Mouse (Mus musculus): ENCODE measurements around the gene Slc12a5.

Slc12a5 gene

GRCm38 (mm10) chr2:164960716-164961441 is at the start of gene Slc12a5:
TSS of gene Slc12a5 (plus strand) at chr2:164960802.
- DNase-seq, result peak; percentile 79

- peak; percentile 94 for DNase-seq
These were observed 49.2 kb upstream of the Slc12a5 start, which contains the start of gene Zfp335 for GRCm38 (mm10) chr2:164911086-164912048. TSS of gene Zfp335 (minus strand) at chr2:164911757.

- no peak for DNase-seq
These were observed 48.5 kb upstream of the Slc12a5 start for GRCm38 (mm10) chr2:164912151-164912550.

GRCm38 (mm10) chr2:164912749-164913427 is 47.7 kb upstream of the Slc12a5 start:
- DNase-seq, result no peak

- no peak for DNase-seq
These were observed 47.2 kb upstream of the Slc12a5 start for GRCm38 (mm10) chr2:164913428-164913786.

GRCm38 (mm10) chr2:164916820-164917219 is 43.8 kb upstream of the Slc12a5 start:
- no peak for DNase-seq

- DNase-seq, result no peak
These were observed 43.2 kb upstream of the Slc12a5 start for GRCm38 (mm10) chr2:164917371-164917770.

GRCm38 (mm10) chr2:164918325-164918724 is 42.3 kb upstream of the Slc12a5 start:
- no peak for DNase-seq

- no peak for DNase-seq
These were observed 38.6 kb upstream of the Slc12a5 start for GRCm38 (mm10) chr2:164921984-164922383.

GRCm38 (mm10) chr2:164923291-164923690 is 37.3 kb upstream of the Slc12a5 start:
- no peak for DNase-seq

GRCm38 (mm10) chr2:164924100-164924857 is 36.3 kb upstream of the Slc12a5 start:
- peak; percentile 91 for DNase-seq

- no peak for DNase-seq
These were observed 29.7 kb upstream of the Slc12a5 start for GRCm38 (mm10) chr2:164930706-164931581.

- no peak for DNase-seq
These were observed 27.1 kb upstream of the Slc12a5 start for GRCm38 (mm10) chr2:164933534-164933933.

GRCm38 (mm10) chr2:164935991-164936390 is 24.6 kb upstream of the Slc12a5 start:
- no peak for DNase-seq

- peak; percentile 69 for DNase-seq
These were observed 22.2 kb upstream of the Slc12a5 start for GRCm38 (mm10) chr2:164938146-164939091.

- no peak for DNase-seq
These were observed 21.5 kb upstream of the Slc12a5 start for GRCm38 (mm10) chr2:164939106-164939505.

GRCm38 (mm10) chr2:164940140-164940830 is 20.3 kb upstream of the Slc12a5 start, which contains the start of gene Mmp9:
TSS of gene Mmp9 (plus strand) at chr2:164940780.
- no peak for DNase-seq

- DNase-seq, result no peak
These were observed 17.8 kb upstream of the Slc12a5 start for GRCm38 (mm10) chr2:164942692-164943290.

- no peak for DNase-seq
These were observed 13.1 kb upstream of the Slc12a5 start for GRCm38 (mm10) chr2:164947506-164947905.
